Mouse (Mus musculus) thymus, adult 2 months (tissue): Measurements from ENCODE around the gene Uggt1. TPM values are rescaled to one million over a fixed set of nuclear protein-coding genes. Genes with fewer than 3 reads are reported as not detected.

ENCODE experiments used
- DNase-seq: peaks from one replicate; pipeline ENCODE4 v3.0.0; 2021
- H3K27ac ChIP-seq: fragments of 200-500 bp; 2 replicates; pipeline ENCODE4 v1.5.1; 2012; ENCODE audit warnings: low read length, control low read depth; ENCODE audit not compliant: control insufficient read depth, insufficient read depth
- H3K27me3 ChIP-seq: fragments of 200-500 bp; 2 replicates; pipeline ENCODE4 v1.6.1; 2012; ENCODE audit warnings: mild to moderate bottlenecking, low read length, moderate library complexity, mixed read lengths; ENCODE audit not compliant: control insufficient read depth, insufficient read depth
- H3K36me3 ChIP-seq: fragments of 200-500 bp; 2 replicates; pipeline ENCODE4 v1.6.1; 2012; ENCODE audit warnings: mild to moderate bottlenecking, low read length, moderate library complexity; ENCODE audit not compliant: control insufficient read depth, insufficient read depth
- H3K4me1 ChIP-seq: fragments of 200-500 bp; replicated peaks from 2 replicates; pipeline ENCODE4 v1.6.1; 2012; ENCODE audit warnings: low read length; ENCODE audit not compliant: control insufficient read depth, insufficient read depth
- H3K4me3 ChIP-seq: fragments of 200-500 bp; 2 replicates; pipeline ENCODE4 v1.5.1; 2012; ENCODE audit warnings: mild to moderate bottlenecking, low read length, control low read depth, moderate library complexity; ENCODE audit not compliant: control insufficient read depth, insufficient read depth
- CTCF ChIP-seq: fragments of 200-500 bp; IDR thresholded peaks from 2 replicates; pipeline ENCODE4 v1.5.1; 2012; ENCODE audit warnings: mild to moderate bottlenecking, control low read depth, low read length, moderate library complexity, borderline replicate concordance; ENCODE audit not compliant: control insufficient read depth, poor library complexity, insufficient read depth; ENCODE audit errors: extremely low read depth
- POLR2A ChIP-seq: fragments of 200-500 bp; IDR thresholded peaks from 2 replicates; pipeline ENCODE4 v1.6.1; 2012; ENCODE audit warnings: mild to moderate bottlenecking, low read length, control low read depth, moderate library complexity; ENCODE audit not compliant: control insufficient read depth, poor library complexity, insufficient read depth; ENCODE audit errors: extremely low read depth
- WGBS: fragments of 180-500 bp; shearing (Covaris S2); methylation state at CpG from one replicate; pipeline ENCODE4 v1.1.7; 2018; 5-methylcytosine and 5-hydroxymethylcytosine counted together
- polyA plus RNA-seq: library from polyadenylated mRNA; depleted of rRNA; stranded (reverse); fragments of >200 nt; gene quantifications from 2 replicates; pipeline ENCODE4 v1.2.3, GENCODE M21; 2012

Uggt1 gene
- polyA plus RNA-seq, 1 experiment: 31.8 TPM

DNA sequence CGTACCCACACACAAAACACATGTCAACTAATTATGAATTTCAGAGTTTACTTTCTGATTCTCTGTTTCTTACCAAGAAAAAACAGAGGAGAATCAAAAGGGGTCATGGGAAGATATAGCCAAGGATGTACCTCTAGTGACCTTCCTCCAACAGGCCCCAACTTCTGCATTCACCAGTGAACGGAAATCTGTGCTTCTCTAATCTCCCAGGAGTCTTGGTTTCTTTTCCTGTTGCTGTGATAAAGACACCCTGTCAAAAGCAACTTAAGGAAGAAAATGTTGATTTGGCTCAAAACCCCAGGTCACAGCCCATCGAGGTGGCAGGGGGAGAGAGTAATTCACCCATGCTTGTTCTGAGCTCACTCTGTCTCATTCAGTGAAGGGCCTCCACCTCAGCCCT is 110.9 kb downstream of the Uggt1 start:
- no peak for DNase-seq
- Histone ChIP-seq H3K4me3 (no peak overlapping the region), H3K4me1 (peaks cover 43% of the 10 kb centered on the region), H3K27ac (no peak overlapping the region), H3K27me3 (no peaks in the 10 kb centered on the region), H3K36me3 (no peaks in the 10 kb centered on the region)
- no peak for TF ChIP-seq POLR2A
- no peak for TF ChIP-seq CTCF
- 52% methylated on average over 3 of the region's 3 CpGs for WGBS

DNA sequence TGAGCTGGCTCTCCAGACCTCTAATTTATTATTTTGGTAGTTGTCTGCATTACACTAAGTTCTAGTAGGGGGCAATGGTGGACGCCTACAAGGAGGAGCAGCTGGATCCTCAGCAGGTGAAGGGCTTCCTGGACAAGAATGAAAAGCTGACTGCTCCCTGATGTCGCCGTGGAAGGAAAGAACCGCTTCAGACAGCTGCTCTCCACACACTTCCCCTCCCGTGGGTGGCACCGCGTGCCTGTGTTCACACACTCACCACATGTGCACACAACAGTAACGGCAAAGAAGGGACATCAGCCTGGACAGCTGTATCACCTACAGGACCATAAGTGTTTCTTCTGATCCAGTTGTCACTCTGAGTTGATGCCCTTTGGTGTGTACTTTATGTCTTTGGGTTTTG is 111.5 kb downstream of the Uggt1 start:
- Histone ChIP-seq H3K4me1 (peaks cover 40% of the 10 kb centered on the region), H3K27me3 (no peaks in the 10 kb centered on the region), H3K27ac (no peak overlapping the region), H3K4me3 (no peak overlapping the region), H3K36me3 (no peaks in the 10 kb centered on the region)
- peak; percentile 55 for DNase-seq
- TF ChIP-seq CTCF (no peak), POLR2A (no peak)
- 8% methylated on average over 8 of the region's 8 CpGs for WGBS

DNA sequence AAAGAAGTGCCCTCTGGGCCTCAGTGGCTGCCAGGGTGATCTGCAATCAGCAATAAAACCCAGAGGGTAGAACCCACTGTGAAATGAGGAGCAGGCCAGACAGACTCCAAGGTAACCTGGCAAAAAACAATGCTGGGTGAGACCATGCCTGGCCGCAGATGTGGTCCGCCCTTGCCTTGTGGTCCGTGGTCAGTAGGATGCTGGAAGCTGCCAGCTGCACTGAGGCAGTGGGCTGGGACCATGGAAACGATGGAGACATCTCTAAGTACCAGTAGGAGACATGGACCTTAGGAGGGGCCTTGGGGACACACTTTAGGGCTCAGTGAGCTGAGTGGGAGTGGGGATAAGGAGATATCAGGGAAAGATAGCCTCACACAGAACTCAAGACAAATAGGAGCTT is 112.3 kb downstream of the Uggt1 start:
- 62% methylated on average over 4 of the region's 4 CpGs for WGBS
- DNase-seq: no peak
- peaks cover 36% of the 10 kb centered on the region for H3K4me1 ChIP-seq
- H3K36me3 ChIP-seq: no peaks in the 10 kb centered on the region
- H3K27me3 ChIP-seq: no peaks in the 10 kb centered on the region
- H3K4me3 ChIP-seq: no peak overlapping the region
- TF ChIP-seq POLR2A (no peak), CTCF (no peak)
- H3K27ac ChIP-seq: peak overlapping the region; percentile 14; the same call in 1 of the 2 replicates

DNA sequence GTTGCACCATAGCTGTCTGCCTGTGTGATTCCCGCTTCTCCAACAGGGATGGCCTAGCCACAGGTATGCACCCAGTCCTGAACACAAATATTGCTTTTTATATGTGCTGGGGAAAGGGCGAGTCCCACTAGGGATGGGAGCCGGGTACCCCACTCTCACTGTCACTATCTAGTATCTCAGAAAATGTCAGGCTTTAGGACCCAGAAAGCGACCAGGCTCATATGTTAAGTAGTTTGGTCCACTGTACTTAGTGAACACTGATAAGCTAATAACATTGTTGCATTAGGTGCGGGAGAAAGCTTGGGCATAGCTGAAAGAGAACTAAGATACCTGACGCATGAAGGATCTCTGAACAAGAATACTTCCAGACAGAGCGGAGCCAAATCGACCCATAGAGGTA is 112.8 kb downstream of the Uggt1 start:
- WGBS: 84% methylated on average over 8 of the region's 8 CpGs
- Histone ChIP-seq H3K27ac (peak overlapping the region; percentile 75), H3K4me3 (no peak overlapping the region), H3K27me3 (no peaks in the 10 kb centered on the region), H3K36me3 (no peaks in the 10 kb centered on the region), H3K4me1 (peaks cover 36% of the 10 kb centered on the region)
- TF ChIP-seq POLR2A: no peak
- TF ChIP-seq CTCF: no peak
- DNase-seq: no peak

DNA sequence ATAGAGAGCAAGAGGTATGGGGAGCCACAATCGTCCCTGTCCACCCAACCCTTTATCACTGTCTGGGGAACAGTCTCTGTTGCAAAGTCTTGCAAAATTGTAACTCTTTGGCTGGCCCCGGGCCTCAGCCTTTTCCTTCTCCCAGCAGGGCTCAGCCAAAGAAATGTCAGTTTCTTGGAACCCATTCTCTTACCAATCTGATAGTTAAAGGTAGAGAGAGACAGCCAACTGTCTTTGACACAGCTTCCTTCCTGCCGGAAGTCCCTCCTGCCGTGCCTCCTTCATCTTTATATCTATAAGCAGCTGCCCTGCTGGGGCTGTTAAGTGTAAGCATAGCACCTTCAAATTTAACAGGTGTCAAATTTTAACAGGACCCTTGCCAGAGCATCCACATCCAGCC is 113.4 kb downstream of the Uggt1 start:
- no peak for TF ChIP-seq CTCF
- no peak for TF ChIP-seq POLR2A
- Histone ChIP-seq H3K4me1 (peaks cover 36% of the 10 kb centered on the region), H3K27me3 (no peaks in the 10 kb centered on the region), H3K27ac (peak overlapping the region; percentile 75), H3K4me3 (no peak overlapping the region), H3K36me3 (no peaks in the 10 kb centered on the region)
- 6% methylated on average over 4 of the region's 4 CpGs for WGBS
- DNase-seq: peak; percentile 63

DNA sequence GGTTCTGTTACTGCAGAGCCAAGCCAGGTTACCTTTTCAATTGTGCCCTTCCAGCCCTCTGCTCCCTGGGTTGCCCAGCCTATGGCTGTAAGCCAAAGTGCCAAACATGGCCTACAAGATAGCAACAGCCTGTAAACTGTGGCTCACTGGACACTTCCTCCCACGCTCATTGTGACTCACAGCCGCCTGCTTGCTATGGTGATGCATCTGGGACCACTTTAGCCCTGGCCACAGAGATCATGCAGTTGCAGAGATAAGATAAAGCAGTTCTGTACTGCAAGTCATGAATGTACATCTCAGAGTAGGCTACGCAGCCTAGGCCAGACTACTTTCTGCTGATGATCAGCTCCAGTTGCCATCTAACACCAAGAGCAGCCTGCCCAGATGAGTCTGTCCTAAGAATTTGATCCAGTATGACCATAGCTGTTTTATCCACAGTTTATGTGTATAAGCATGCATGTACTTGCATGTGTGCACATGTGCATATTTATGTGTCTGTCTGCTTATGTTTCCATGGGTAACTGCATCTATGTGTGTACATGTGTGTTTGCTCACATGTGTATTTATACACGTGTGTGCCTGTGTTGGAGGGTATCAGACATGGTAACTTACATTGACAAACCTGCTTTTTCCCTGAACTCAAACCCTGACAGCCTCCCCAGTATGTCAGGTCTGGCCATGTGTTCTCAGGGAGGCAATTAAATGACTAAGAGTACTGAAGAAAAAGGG is 114.0 kb downstream of the Uggt1 start:
- Histone ChIP-seq H3K36me3 (no peaks in the 10 kb centered on the region), H3K27me3 (no peaks in the 10 kb centered on the region), H3K27ac (no peak overlapping the region; the same call in 1 of the 2 replicates), H3K4me3 (no peak overlapping the region), H3K4me1 (peaks cover 36% of the 10 kb centered on the region)
- WGBS: 92% methylated on average over 4 of the region's 4 CpGs
- TF ChIP-seq POLR2A: no peak
- no peak for TF ChIP-seq CTCF
- no peak for DNase-seq
